Mouse (Mus musculus): ENCODE results near the gene Blmh. TPM values are rescaled to one million over a fixed set of nuclear protein-coding genes. Genes with fewer than 3 reads are reported as not detected.

Blmh gene
- polyA plus RNA-seq, 1 experiment from 2014 or later: 90.2 TPM

DNA sequence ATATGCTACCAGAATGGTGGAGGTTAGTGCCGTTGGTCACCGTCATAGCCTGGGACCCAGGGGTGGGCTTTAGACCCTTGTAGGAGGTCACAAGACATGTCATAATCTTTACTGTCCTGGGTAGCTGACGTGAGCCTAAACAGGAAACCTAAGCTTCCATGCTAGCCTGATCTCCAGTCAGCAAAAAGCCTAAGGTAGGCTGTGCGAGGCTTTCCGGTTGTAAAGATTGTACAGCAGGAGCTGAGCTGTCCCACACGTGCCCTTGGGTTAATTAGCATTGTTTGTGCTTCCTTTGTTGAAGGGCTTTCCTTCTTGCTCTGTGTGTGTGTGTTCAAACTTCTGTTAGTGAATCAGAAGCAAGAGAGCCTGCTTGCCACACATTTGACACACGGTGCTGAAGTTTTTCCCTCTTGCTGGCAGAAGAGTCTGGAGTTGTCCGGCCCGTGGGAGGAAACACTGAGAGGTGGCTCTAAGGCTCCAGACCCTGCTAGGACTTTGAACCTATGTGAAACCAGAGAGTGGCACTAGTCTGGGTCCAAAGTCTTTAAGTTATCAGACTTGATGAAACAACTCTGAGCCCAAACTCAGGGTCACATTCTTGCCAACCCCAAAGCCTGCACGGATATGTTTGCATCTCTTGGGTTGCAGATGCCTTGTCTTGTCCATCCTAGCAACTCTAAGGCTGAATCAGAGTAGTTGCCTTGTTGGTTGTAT is 86.3 kb downstream of the Blmh start:
- 71% methylated on average over 10 of the region's 10 CpGs for WGBS
- no peak overlapping the region for H3K4me2 ChIP-seq (replicated peaks; ENCODE audit: low read depth, low read length)
- no peaks in the 10 kb centered on the region for H3K36me3 ChIP-seq (ENCODE audit: insufficient read depth, low read length)
- no peak overlapping the region for H3K27ac ChIP-seq (ENCODE audit: low read length)
- no peak overlapping the region for H3K9ac ChIP-seq (replicated peaks; ENCODE audit: low read depth)
- no peaks in the 10 kb centered on the region for H3K4me1 ChIP-seq (ENCODE audit: insufficient read depth, low read depth, low read length)
- no peaks in the 10 kb centered on the region for H3K9me3 ChIP-seq (ENCODE audit: low read length)
- ATAC-seq (no peak), DNase-seq (ENCODE audit: low spot score) (no peak)
- H3K4me3 ChIP-seq (ENCODE audit: low read depth, low read length): no peak overlapping the region
- H3K27me3 ChIP-seq (replicated peaks; ENCODE audit: insufficient read depth, low read length): no peaks in the 10 kb centered on the region
- no peak for TF ChIP-seq CTCF (IDR thresholded peaks at IDR 0.05)
- TF ChIP-seq EP300 (IDR thresholded peaks at IDR 0.05): no peak

DNA sequence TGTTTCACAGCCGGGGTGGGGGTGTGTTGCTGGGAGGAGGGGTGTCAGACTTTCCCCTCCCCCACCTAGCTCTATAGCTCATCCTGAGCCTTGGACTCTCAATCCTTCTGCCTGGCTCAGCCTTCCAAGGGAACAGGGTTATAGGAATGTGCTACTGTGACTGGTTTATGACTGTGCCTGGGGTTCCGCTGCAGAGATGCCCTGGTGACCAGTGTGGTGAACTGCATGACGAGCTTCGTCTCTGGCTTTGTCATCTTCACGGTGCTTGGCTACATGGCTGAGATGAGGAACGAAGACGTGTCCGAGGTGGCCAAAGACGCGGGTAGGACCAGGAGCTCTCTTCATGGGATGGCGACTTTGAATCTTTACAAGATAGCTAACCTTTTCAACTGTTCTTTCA is 93.4 kb downstream of the Blmh start:
- no peaks in the 10 kb centered on the region for H3K27me3 ChIP-seq (replicated peaks; ENCODE audit: insufficient read depth, low read length)
- no peaks in the 10 kb centered on the region for H3K36me3 ChIP-seq (ENCODE audit: insufficient read depth, low read length)
- WGBS: 87% methylated on average over 11 of the region's 11 CpGs
- H3K9me3 ChIP-seq (ENCODE audit: low read length): no peaks in the 10 kb centered on the region
- no peak overlapping the region for H3K4me2 ChIP-seq (replicated peaks; ENCODE audit: low read depth, low read length)
- no peak overlapping the region for H3K4me3 ChIP-seq (ENCODE audit: low read depth, low read length)
- H3K9ac ChIP-seq (replicated peaks; ENCODE audit: low read depth): no peak overlapping the region
- DNase-seq (ENCODE audit: low spot score) (no peak), ATAC-seq (no peak)
- H3K4me1 ChIP-seq (ENCODE audit: insufficient read depth, low read depth, low read length): no peaks in the 10 kb centered on the region
- TF ChIP-seq EP300 (IDR thresholded peaks at IDR 0.05): no peak
- TF ChIP-seq CTCF (IDR thresholded peaks at IDR 0.05): no peak
- H3K27ac ChIP-seq (ENCODE audit: low read length): no peak overlapping the region

DNA sequence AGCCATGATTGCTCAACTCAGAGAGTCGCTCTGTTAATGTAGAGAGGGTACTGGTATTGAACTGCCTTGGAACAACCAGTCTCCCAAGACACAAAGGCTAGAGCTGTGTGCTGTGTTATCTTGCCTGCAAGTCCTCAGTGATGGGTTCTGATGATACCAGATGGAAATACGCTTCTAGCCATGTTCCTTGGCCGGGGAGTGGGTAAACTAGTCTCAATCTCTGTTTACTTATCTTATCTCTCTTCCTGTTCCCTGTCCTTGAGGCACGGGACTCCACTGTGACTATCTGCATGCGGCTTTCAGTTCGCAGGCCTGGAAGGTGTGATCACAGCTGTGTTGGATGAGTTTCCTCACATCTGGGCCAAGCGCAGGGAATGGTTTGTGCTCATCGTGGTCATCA is 94.9 kb downstream of the Blmh start:
- Histone ChIP-seq H3K9ac (replicated peaks; ENCODE audit: low read depth) (no peak overlapping the region), H3K36me3 (ENCODE audit: insufficient read depth, low read length) (no peaks in the 10 kb centered on the region), H3K27ac (ENCODE audit: low read length) (no peak overlapping the region), H3K9me3 (ENCODE audit: low read length) (no peaks in the 10 kb centered on the region), H3K4me2 (replicated peaks; ENCODE audit: low read depth, low read length) (no peak overlapping the region), H3K27me3 (replicated peaks; ENCODE audit: insufficient read depth, low read length) (no peaks in the 10 kb centered on the region), H3K4me1 (ENCODE audit: insufficient read depth, low read depth, low read length) (no peaks in the 10 kb centered on the region), H3K4me3 (ENCODE audit: low read depth, low read length) (no peak overlapping the region)
- 18% methylated on average over 8 of the region's 8 CpGs for WGBS
- no peak for ATAC-seq
- DNase-seq (ENCODE audit: low spot score): no peak
- no peak for TF ChIP-seq EP300 (IDR thresholded peaks at IDR 0.05)
- no peak for TF ChIP-seq CTCF (IDR thresholded peaks at IDR 0.05)

DNA sequence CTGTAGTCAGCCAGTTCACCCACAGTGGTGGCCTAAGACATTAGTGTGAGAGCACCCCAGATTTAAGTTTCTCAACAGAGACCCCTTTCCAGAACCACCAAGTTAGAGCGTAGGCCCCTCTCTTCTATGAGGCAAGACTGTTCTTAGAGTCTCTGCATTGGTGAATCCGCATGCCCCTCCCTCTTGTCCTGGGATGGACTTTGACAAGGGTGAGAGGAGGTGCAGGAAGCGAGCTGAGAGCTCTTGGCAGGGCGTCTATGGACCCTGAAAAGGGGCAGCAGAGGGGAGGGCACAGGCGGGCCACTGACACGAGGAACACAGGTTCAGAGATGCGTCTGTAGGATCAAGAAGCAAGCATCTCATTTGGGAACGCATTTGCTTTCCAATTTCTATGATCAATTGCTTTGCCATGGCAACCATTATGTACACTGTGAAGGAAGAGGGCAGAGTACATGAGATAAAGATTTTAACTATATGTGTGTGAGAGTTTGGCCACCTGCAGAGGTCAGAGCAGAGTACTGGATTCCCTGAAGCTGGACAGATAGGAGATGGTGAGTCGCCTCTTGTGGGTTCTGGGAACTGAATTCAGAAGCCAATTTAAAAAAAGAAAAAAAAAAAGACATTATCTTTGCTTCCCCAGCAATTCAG is 97.3 kb downstream of the Blmh start:
- no peaks in the 10 kb centered on the region for H3K36me3 ChIP-seq (ENCODE audit: insufficient read depth, low read length)
- TF ChIP-seq EP300 (IDR thresholded peaks at IDR 0.05) (no peak), CTCF (IDR thresholded peaks at IDR 0.05) (no peak)
- no peak overlapping the region for H3K4me3 ChIP-seq (ENCODE audit: low read depth, low read length)
- H3K4me1 ChIP-seq (ENCODE audit: insufficient read depth, low read depth, low read length): no peaks in the 10 kb centered on the region
- 60% methylated on average over 9 of the region's 9 CpGs for whole genome bisulfite sequencing
- no peak overlapping the region for H3K27ac ChIP-seq (ENCODE audit: low read length)
- no peaks in the 10 kb centered on the region for H3K9me3 ChIP-seq (ENCODE audit: low read length)
- H3K4me2 ChIP-seq (replicated peaks; ENCODE audit: low read depth, low read length): no peak overlapping the region
- ATAC-seq (no peak), DNase-seq (ENCODE audit: low spot score) (no peak)
- no peak overlapping the region for H3K9ac ChIP-seq (replicated peaks; ENCODE audit: low read depth)
- no peaks in the 10 kb centered on the region for H3K27me3 ChIP-seq (replicated peaks; ENCODE audit: insufficient read depth, low read length)

DNA sequence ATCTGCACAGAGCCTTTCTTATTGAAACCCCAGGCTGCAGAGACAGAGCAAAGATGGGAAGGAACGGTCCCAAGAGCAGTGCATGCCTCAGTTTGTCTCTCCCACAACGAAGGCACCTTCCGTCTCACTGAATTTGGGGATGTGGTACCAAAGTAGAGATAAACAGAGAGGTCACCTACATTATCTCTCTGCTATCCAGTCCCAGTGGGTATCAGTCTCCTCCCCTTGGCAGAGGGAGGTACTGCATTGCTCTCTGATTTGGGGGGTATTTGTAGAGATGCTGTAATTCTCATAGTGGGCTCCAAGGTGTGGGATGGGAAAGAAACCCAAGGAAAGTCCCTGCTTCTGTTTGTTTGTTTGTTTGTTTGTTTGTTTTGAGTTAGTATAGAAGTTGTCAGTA is 102.0 kb downstream of the Blmh start:
- TF ChIP-seq CTCF (IDR thresholded peaks at IDR 0.05) (peak; percentile 49), EP300 (IDR thresholded peaks at IDR 0.05) (no peak)
- ATAC-seq: no peak
- Histone ChIP-seq H3K4me3 (ENCODE audit: low read depth, low read length) (no peak overlapping the region), H3K36me3 (ENCODE audit: insufficient read depth, low read length) (no peaks in the 10 kb centered on the region), H3K27ac (ENCODE audit: low read length) (no peak overlapping the region), H3K4me2 (replicated peaks; ENCODE audit: low read depth, low read length) (no peak overlapping the region), H3K27me3 (replicated peaks; ENCODE audit: insufficient read depth, low read length) (no peaks in the 10 kb centered on the region), H3K9ac (replicated peaks; ENCODE audit: low read depth) (no peak overlapping the region), H3K4me1 (ENCODE audit: insufficient read depth, low read depth, low read length) (no peaks in the 10 kb centered on the region), H3K9me3 (ENCODE audit: low read length) (no peaks in the 10 kb centered on the region)
- DNase-seq (ENCODE audit: low spot score): no peak
- 66% methylated on average over 3 of the region's 3 CpGs for WGBS

DNA sequence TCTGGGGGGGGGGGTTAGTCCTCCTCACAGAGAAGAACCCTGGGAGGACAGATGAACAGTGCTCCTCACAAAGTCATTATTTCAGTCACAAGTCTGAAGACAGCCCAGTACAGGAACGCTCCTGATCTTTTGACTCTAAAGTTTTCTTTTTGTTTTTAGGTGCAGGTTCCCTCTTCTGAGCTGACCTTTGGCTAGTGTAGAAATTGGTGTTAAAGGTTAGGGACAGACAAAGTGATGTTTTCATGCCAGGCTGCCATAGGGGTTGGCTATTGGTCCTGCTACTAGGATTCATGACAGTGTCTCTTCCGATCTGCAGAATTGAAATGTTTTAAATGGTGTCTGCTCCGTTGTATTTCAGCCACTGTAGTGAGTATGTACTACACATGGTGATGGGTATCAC is 103.5 kb downstream of the Blmh start:
- no peaks in the 10 kb centered on the region for H3K9me3 ChIP-seq (ENCODE audit: low read length)
- no peaks in the 10 kb centered on the region for H3K27me3 ChIP-seq (replicated peaks; ENCODE audit: insufficient read depth, low read length)
- no peak overlapping the region for H3K27ac ChIP-seq (ENCODE audit: low read length)
- no peaks in the 10 kb centered on the region for H3K36me3 ChIP-seq (ENCODE audit: insufficient read depth, low read length)
- H3K4me3 ChIP-seq (ENCODE audit: low read depth, low read length): no peak overlapping the region
- ATAC-seq: no peak
- DNase-seq (ENCODE audit: low spot score): no peak
- WGBS: 79% methylated on average over 3 of the region's 3 CpGs
- H3K9ac ChIP-seq (replicated peaks; ENCODE audit: low read depth): no peak overlapping the region
- TF ChIP-seq CTCF (IDR thresholded peaks at IDR 0.05): no peak
- no peak for TF ChIP-seq EP300 (IDR thresholded peaks at IDR 0.05)
- no peak overlapping the region for H3K4me2 ChIP-seq (replicated peaks; ENCODE audit: low read depth, low read length)
- H3K4me1 ChIP-seq (ENCODE audit: insufficient read depth, low read depth, low read length): no peaks in the 10 kb centered on the region
